Mouse (Mus musculus) small intestine, adult 2 months (tissue): Measurements from ENCODE around the gene Dlk2.

ENCODE experiments used
- CTCF ChIP-seq: fragments of 200-500 bp; IDR thresholded peaks from 2 replicates; pipeline ENCODE4 v1.5.1; 2012; ENCODE audit warnings: low read depth, mild to moderate bottlenecking, control low read depth, inconsistent platforms, low read length, moderate library complexity, mixed read lengths; ENCODE audit not compliant: insufficient replicate concordance, insufficient read length; ENCODE audit errors: extremely low read depth
- POLR2A ChIP-seq: fragments of 200-500 bp; IDR thresholded peaks from 2 replicates; pipeline ENCODE4 v1.6.1; 2012; ENCODE audit warnings: low read depth, mild to moderate bottlenecking, control low read depth, inconsistent platforms, low read length, moderate library complexity

- TF ChIP-seq POLR2A, result no peak
- no peak for TF ChIP-seq CTCF
Observed at GRCm38 (mm10) chr17:46248189-46248522, 49.1 kb upstream of the Dlk2 start.
